Mouse (Mus musculus) common myeloid progenitor, adult 5-6 weeks (primary cell): ENCODE measurements around the gene Slc6a4. TPM values are rescaled to one million over a fixed set of nuclear protein-coding genes. Genes with fewer than 3 reads are reported as not detected.

ENCODE experiments used
- ATAC-seq: replicated peaks from 2 replicates; pipeline ENCODE4 v1.8.0; 2016; ENCODE audit warnings: low read depth, mild to moderate bottlenecking, moderate TSS enrichment, inconsistent platforms; ENCODE audit not compliant: poor library complexity, severe bottlenecking
- total RNA-seq: library from RNA; stranded (forward); fragments of 200-1000, 187-1606 nt; gene quantifications from 2 replicates; pipeline ENCODE4 v1.2.3, GENCODE M21; 2017

Gene Slc6a4
- 0.23 TPM in 1 of 2 replicates, not detected in the other for total RNA-seq

- no peak for ATAC-seq
These were observed at the start of gene Slc6a4 for GRCm38 (mm10) chr11:76997916-76998704. TSS of gene Slc6a4 (plus strand) at chr11:76998603.

- no peak for ATAC-seq
These were observed 44.9 kb upstream of the Slc6a4 start for GRCm38 (mm10) chr11:76953536-76953935.

- ATAC-seq = no peak
These were observed 32.7 kb upstream of the Slc6a4 start for GRCm38 (mm10) chr11:76965703-76966102.

GRCm38 (mm10) chr11:76970328-76970727, 28.1 kb upstream of the Slc6a4 start:
- ATAC-seq = no peak

- no peak for ATAC-seq
These were observed 23.6 kb upstream of the Slc6a4 start for GRCm38 (mm10) chr11:76974680-76975319.

DNA sequence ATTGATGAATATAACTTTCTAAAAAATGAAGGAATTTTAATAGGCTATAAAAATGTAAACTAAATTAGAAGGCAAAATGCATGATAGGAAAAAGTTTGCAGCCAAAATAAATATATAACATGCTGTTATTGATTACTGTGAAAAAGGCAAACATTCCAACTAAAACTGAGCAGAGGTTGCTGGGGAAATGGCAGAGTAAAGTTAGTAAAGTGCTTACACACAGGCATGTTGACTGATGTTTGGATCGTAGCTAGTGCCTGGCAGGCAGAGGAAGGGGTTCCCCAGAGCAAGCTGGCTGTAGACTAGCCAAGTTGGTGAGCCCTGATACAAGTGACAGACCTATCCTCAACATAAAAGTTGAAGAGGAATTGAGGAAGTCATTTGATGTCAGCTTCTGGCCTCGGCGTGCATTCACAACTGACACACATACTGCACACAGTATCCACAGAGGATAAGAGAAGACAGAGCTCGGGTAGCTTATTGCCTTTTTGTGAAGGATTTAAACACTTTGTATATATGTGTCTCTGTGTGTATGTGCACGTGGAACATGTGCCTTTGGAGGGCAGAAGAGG, 16.7 kb upstream of the Slc6a4 start:
- ATAC-seq = no peak

DNA sequence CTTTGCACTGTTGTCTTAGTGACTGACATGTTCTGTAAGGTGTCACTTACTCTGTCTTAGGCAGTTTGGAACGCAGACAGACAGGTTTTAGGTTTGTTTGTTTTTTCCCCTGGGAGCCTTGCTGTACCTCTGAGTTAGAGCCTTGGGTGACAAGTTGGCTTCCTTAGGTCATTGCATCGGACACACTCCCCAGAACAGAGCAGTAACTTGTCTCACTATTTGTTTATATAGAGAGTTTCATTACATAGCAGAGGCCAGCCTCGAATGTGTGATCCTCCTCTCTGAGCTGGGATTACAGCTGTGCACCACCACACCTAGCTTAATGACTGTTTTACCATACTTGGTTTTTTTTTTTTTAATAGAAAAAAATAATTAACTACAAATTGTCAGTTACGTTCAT, 16.0 kb upstream of the Slc6a4 start:
- no peak for ATAC-seq

- ATAC-seq = no peak; the same call in 1 of the 2 replicates
These were observed 14.8 kb upstream of the Slc6a4 start for GRCm38 (mm10) chr11:76983641-76984040.

GRCm38 (mm10) chr11:76984173-76984572, 14.2 kb upstream of the Slc6a4 start:
- ATAC-seq = no peak

DNA sequence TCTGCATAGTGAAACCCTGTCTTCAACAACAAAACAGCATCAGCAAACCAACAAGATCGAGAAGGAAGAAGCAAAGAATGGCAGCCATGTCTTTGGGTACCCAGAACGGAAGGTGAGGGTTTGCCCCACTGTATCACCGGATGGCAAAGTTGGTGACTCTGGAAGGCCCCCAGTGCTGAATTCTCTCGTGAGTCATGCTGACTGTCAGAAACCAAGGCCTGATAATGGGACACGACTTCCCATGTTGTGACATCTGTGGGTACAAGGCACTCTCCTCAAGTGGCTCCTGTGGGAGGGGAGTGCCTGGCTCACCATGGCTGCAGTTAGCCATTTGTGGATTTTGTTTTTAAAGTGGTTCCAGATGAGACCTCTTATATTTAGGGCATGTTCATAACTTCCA, 7.6 kb upstream of the Slc6a4 start:
- peak; percentile 63 for ATAC-seq

- peak; percentile 78 for ATAC-seq
These were observed 5.5 kb upstream of the Slc6a4 start for GRCm38 (mm10) chr11:76992886-76993285.

- peak; percentile 16; the same call in 1 of the 2 replicates for ATAC-seq
These were observed 2.3 kb upstream of the Slc6a4 start for GRCm38 (mm10) chr11:76995966-76996672.

GRCm38 (mm10) chr11:76997305-76997704, 1.1 kb upstream of the Slc6a4 start:
- peak; percentile 48 for ATAC-seq

DNA sequence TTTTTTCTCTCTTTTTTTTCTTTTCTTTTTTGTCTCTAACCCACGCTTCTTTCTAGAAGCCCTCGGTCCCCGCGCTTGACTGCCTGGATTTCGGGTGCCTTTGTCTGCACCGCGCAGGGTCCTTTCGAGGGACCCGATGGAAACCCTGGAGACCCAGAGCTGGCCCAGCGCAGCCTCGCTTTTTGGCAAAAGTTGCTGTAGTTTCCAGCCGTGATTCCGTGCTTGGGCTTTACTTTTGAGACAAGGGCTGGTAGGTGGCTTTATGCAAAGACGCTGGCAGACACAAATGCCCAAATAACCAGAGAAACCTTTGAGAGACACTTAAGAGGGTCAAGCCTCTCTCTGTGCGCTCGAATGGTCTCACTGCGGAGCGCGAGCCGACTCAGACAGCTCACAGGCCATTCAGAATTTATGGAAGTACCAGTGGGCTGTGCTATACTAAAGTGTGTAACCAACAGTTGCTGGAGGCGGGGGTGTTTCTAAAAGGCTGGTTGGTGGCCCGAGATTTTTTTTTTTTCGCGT, 363 bp downstream of the Slc6a4 start:
- no peak for ATAC-seq

GRCm38 (mm10) chr11:77000741-77001140, 2.3 kb downstream of the Slc6a4 start:
- 0 out of 2 replicates have a peak, but pooled peaks have one; percentile 31 for ATAC-seq

- no peak for ATAC-seq
These were observed 4.0 kb downstream of the Slc6a4 start for GRCm38 (mm10) chr11:77002361-77002760.

DNA sequence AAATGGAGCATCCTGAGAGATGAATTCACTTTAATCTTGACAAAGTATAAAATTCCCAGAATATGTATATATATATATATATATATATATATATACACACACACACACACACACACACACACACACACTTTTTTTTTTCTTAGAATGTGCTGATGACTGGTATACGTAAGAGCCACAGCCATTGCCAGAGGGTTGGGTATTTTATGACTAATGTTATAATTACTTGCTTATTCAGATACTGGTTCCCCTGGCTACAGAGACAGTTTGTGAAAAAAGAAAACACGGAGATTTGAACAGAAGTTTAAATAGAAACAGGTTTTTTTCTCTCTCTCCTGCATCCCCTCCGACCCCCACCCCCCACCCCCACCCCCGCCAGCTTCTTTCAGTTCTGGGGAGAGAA, 7.5 kb downstream of the Slc6a4 start:
- ATAC-seq = no peak

GRCm38 (mm10) chr11:77006616-77007015, 8.2 kb downstream of the Slc6a4 start:
- no peak for ATAC-seq

DNA sequence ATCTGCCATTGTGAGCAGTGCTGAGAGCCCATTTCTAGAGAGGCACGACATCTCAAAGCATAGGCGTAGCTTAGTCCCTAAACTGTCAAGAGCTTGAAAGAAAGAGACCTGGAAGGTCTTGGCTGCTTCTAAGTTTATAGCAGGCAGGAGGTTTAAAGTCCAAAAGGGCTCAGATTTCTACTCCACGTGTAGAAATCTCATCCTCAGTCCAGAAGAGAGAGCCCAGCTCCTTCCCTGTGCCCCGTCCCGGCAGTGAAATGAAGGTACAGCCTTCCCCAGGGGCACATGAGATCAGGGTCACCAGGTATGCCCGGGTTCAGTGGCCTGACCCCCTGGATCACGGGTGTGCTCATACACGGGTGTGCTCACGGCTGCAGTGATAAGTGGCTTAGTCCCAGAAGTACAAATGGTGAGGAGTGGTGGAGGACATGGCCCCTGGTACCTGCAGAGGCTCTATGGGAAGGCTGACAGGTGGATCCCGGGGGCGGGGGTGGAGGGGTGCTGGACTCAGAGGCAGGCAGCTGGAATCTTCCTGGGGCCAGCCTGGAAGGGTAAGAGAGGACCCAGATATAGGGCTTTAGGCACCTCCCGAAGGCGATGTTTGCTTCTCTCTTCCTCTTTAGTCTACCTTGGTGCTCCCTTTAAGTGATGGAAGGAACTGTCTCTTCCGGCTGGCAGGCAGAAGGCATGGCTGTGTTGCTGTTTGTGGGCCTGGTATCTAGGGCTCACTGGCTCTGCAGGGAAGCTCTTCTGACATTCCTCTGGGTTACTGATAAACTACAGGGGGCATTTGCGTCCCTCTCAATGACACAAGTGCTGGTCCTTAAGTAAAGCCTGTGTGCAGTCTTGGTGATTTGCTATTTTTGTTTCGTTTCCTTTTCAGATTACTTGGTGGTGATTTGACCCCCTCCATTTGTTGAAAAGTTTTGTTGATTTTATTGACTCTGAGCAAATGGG, 10.9 kb downstream of the Slc6a4 start:
- ATAC-seq = no peak
